Mouse (Mus musculus): Measurements from ENCODE around the gene Snx7.

GRCm38 (mm10) chr3:117858996-117859395, 9.7 kb downstream of the Snx7 start:
- TF ChIP-seq POLR2A (IDR thresholded peaks at IDR 0.05; ENCODE audit: borderline replicate concordance, low read depth, low read length) (no peak), CTCF (IDR thresholded peaks at IDR 0.05; ENCODE audit: low read depth, low read length) (no peak)

All from bone marrow macrophage, adult 2 months (primary cell).